In the genomic region with DNA sequence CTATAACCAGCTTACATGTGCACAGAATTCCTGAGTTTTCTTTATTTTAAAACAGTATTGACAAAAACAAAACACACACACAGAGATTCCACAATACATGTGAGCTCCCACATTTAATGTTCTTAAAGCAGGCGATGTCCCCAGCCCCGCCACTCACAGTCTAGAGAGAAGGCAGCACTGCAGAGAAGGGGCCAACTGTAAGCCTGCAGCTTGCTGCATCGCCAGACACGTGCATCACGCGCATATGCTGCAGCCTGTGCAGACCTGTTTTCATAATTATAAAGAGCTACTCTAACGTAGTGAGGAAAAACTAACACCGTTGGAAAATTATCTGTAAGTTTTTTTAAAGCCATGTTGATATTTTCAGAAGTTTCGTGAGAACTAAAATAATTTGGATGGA, we compare ENCODE assay signal across 11 mouse cellular contexts. TPM values are rescaled to one million over a fixed set of nuclear protein-coding genes. Genes with fewer than 3 reads are reported as not detected.
DNase-seq lines count a peak whose midpoint lies in the region; ATAC-seq and TF ChIP-seq lines count a peak whose summit lies in the region.
"Had no signal": no experiment of that assay in that cellular context is flagged by ENCODE, and none has a peak within 500 bp of the region (broad histone marks: within the 10 kb centered on the region; RNA-seq: fewer than 3 reads in every experiment).

No protein-coding gene starts in this region.

- H3K4me2 ChIP-seq in kidney, embryonic 16.5 days (replicated peaks; ENCODE audit: low read depth, low read length), result peak overlapping the region; percentile 44; the same call in 1 of the 2 replicates
- H3K4me2 ChIP-seq in liver, postnatal 0 days (ENCODE audit: low read depth, low read length), result peak overlapping the region; percentile 54; the same call in 1 of the 2 replicates

- peak overlapping the region; percentile 74; the same call in 1 of the 2 replicates for H3K27ac ChIP-seq in kidney, embryonic 16.5 days (ENCODE audit: low read length)
- H3K27ac ChIP-seq in MEL (ENCODE audit: control insufficient read depth, low read depth, low read length), result no peak overlapping the region
- peak overlapping the region; percentile 53; the same call in 1 of the 2 replicates for H3K27ac ChIP-seq in liver, postnatal 0 days (ENCODE audit: low read depth)
- H3K27ac ChIP-seq: embryonic facial prominence, embryonic 13.5 days; limb, embryonic 13.5 days had no signal

- no peak overlapping the region for H3K4me3 ChIP-seq in kidney, embryonic 16.5 days (ENCODE audit: low read length)
- peak overlapping the region in 1 of 2 experiments; percentile 79; a peak in 2 of 4 replicates for H3K4me3 ChIP-seq in MEL (ENCODE audit: control insufficient read depth in 1 of 2, insufficient read depth in 1 of 2, low read depth in 2 of 2, low read length in 2 of 2)
- no peak overlapping the region for H3K4me3 ChIP-seq in liver, postnatal 0 days (ENCODE audit: low read depth, low read length)
- H3K4me3 ChIP-seq: embryonic facial prominence, embryonic 13.5 days; limb, embryonic 13.5 days had no signal

- no peak for TF ChIP-seq POLR2A in MEL (IDR thresholded peaks at IDR 0.05; ENCODE audit: control insufficient read depth in 1 of 2, insufficient read depth in 1 of 2, low read depth in 1 of 2, low read length in 2 of 2, poor library complexity in 1 of 2)

- no peak for TF ChIP-seq CTCF in MEL (IDR thresholded peaks at IDR 0.05 in 2 of 3, conservative IDR thresholded peaks at IDR 0.05 in 1 of 3; ENCODE audit: control insufficient read depth in 1 of 3, insufficient read depth in 1 of 3, low read depth in 2 of 3, low read length in 3 of 3, poor library complexity in 1 of 3, severe bottlenecking in 1 of 3)
- no peak for TF ChIP-seq CTCF in liver, postnatal 0 days (IDR thresholded peaks at IDR 0.05; ENCODE audit: low read depth)

- no peaks in the 10 kb centered on the region for H3K27me3 ChIP-seq in kidney, embryonic 16.5 days (ENCODE audit: insufficient read depth, low read length)
- H3K27me3 ChIP-seq in MEL (ENCODE audit: control insufficient read depth in 1 of 2, insufficient read depth in 2 of 2, low read length in 2 of 2), result no peaks in the 10 kb centered on the region
- H3K27me3 ChIP-seq in liver, postnatal 0 days (ENCODE audit: insufficient read depth, low read length), result no peaks in the 10 kb centered on the region
- H3K27me3 ChIP-seq: embryonic facial prominence, embryonic 13.5 days; limb, embryonic 13.5 days had no signal

- peak; percentile 83 for DNase-seq in heart, adult 11 months
- DNase-seq in heart, adult 8-10 months (ENCODE audit: low spot score), result no peak
- DNase-seq in kidney, postnatal 14 days, result no peak
- DNase-seq in MEL (ENCODE audit: low read depth, low spot score) (no peak), adipocyte (ENCODE audit: low spot score) (no peak)
- DNase-seq in liver, postnatal 0 days, result no peak
- no peak for DNase-seq in layer of hippocampus, adult 9-11 months
- DNase-seq: cerebellum, postnatal 10 days had no signal

- ATAC-seq in kidney, embryonic 16.5 days (ENCODE audit: low FRiP score, low TSS enrichment), result no peak
- ATAC-seq in liver, postnatal 0 days, result no peak

- peaks cover 19% of the 10 kb centered on the region; the same call in 1 of the 2 replicates for H3K4me1 ChIP-seq in kidney, embryonic 16.5 days (ENCODE audit: insufficient read depth, low read length)
- H3K4me1 ChIP-seq in MEL (ENCODE audit: control insufficient read depth in 1 of 2, insufficient read depth in 2 of 2, low read length in 2 of 2), result peaks cover 0 to 3% of the 10 kb centered on the region in 2 experiments; a peak in 1 of 4 replicates
- H3K4me1 ChIP-seq in liver, postnatal 0 days (ENCODE audit: insufficient read depth), result no peaks in the 10 kb centered on the region; the same call in 1 of the 2 replicates

- H3K9me3 ChIP-seq in kidney, embryonic 16.5 days (ENCODE audit: low read length), result no peaks in the 10 kb centered on the region
- no peaks in the 10 kb centered on the region for H3K9me3 ChIP-seq in MEL (replicated peaks; ENCODE audit: insufficient read depth, low read length)
- H3K9me3 ChIP-seq in liver, postnatal 0 days (ENCODE audit: low read length), result no peaks in the 10 kb centered on the region
- H3K9me3 ChIP-seq: limb, embryonic 13.5 days had no signal

- peaks cover 3% of the 10 kb centered on the region; the same call in 1 of the 2 replicates for H3K79me2 ChIP-seq in MEL (ENCODE audit: control insufficient read depth, insufficient read depth, low read length, poor library complexity)

- TF ChIP-seq EP300 in MEL (IDR thresholded peaks at IDR 0.05; ENCODE audit: low read depth in 1 of 2, low read length in 2 of 2), result no peak
- TF ChIP-seq EP300 in liver, postnatal 0 days (IDR thresholded peaks at IDR 0.05; ENCODE audit: low read depth), result no peak

- WGBS in kidney, embryonic 16.5 days, result 81% methylated on average over 9 of the region's 9 CpGs
- 77% methylated on average over 9 of the region's 9 CpGs for WGBS in liver, postnatal 0 days (ENCODE audit: insufficient replicate concordance)

- no peak for TF ChIP-seq RAD21 in MEL (IDR thresholded peaks at IDR 0.05; ENCODE audit: low read depth, low read length)

- no peak overlapping the region for H3K9ac ChIP-seq in kidney, embryonic 16.5 days (replicated peaks; ENCODE audit: low read length)
- peak overlapping the region; percentile 94; the same call in 1 of the 2 replicates for H3K9ac ChIP-seq in MEL (ENCODE audit: control insufficient read depth, low read depth, low read length, poor library complexity, severe bottlenecking)
- H3K9ac ChIP-seq in liver, postnatal 0 days (replicated peaks), result no peak overlapping the region
- H3K9ac ChIP-seq: embryonic facial prominence, embryonic 13.5 days; limb, embryonic 13.5 days had no signal

- peaks cover 11% of the 10 kb centered on the region for H3K36me3 ChIP-seq in kidney, embryonic 16.5 days (ENCODE audit: insufficient read depth, low read length)
- H3K36me3 ChIP-seq in MEL (ENCODE audit: control insufficient read depth in 1 of 2, insufficient read depth in 2 of 2, low read length in 2 of 2), result peaks cover 0 to 6% of the 10 kb centered on the region in 2 experiments; a peak in 2 of 4 replicates
- no peaks in the 10 kb centered on the region for H3K36me3 ChIP-seq in liver, postnatal 0 days (replicated peaks; ENCODE audit: insufficient read depth, low read length)

TF ChIP-seq in MEL, 35 proteins besides CTCF, POLR2A, EP300 and RAD21:
- TF ChIP-seq GATA1 (IDR thresholded peaks at IDR 0.05; ENCODE audit: low read depth, low read length) (no peak), UBTF (IDR thresholded peaks at IDR 0.05; ENCODE audit: borderline replicate concordance, insufficient read depth, low read depth, low read length) (no peak), MXI1 (IDR thresholded peaks at IDR 0.05; ENCODE audit: low read depth, low read length) (no peak), USF2 (IDR thresholded peaks at IDR 0.05; ENCODE audit: borderline replicate concordance in 1 of 2, insufficient read depth in 1 of 2, low read depth in 1 of 2, low read length in 2 of 2) (no peak), HCFC1 (IDR thresholded peaks at IDR 0.05; ENCODE audit: low read depth, low read length) (no peak), ZMIZ1 (IDR thresholded peaks at IDR 0.05; ENCODE audit: low read depth, low read length) (no peak), TBP (IDR thresholded peaks at IDR 0.05; ENCODE audit: low read depth, low read length) (no peak), MAZ (IDR thresholded peaks at IDR 0.05; ENCODE audit: low read depth, low read length) (no peak), SIN3A (IDR thresholded peaks at IDR 0.05; ENCODE audit: low read length) (no peak), ELF1 (IDR thresholded peaks at IDR 0.05; ENCODE audit: low read depth, low read length) (no peak), NRF1 (IDR thresholded peaks at IDR 0.05; ENCODE audit: insufficient read depth, low read depth, low read length, poor library complexity, severe bottlenecking) (no peak), MYB (IDR thresholded peaks at IDR 0.05; ENCODE audit: low read depth, low read length) (no peak), ZNF384 (IDR thresholded peaks at IDR 0.05; ENCODE audit: low read depth, low read length) (no peak), JUND (IDR thresholded peaks at IDR 0.05; ENCODE audit: low read depth, low read length) (no peak), ETS1 (IDR thresholded peaks at IDR 0.05; ENCODE audit: low read depth, low read length) (no peak), GABPA (IDR thresholded peaks at IDR 0.05; ENCODE audit: low read depth, low read length) (no peak)
TF ChIP-seq in MEL: peak in this region for 0.

RNA-seq across cellular contexts. Expression of a gene that starts 27.5 kb away (rescaled TPM):
- total RNA-seq in heart, adult 8-10 months (2022), result 1 to 10 TPM; 5.0 to 7.0 (median 6.8) TPM
- polyA plus RNA-seq in kidney, embryonic 16.5 days (2015; fragmentation: Nextera tagmentation; extraction: Ambion mirVana), result 5.9 and 7.3 TPM in 2 replicates
- total RNA-seq in MEL (2012; rRNA removed), result 1.5 and 1.9 TPM in 2 replicates
- polyA plus RNA-seq in MEL (2012; ENCODE audit: insufficient read depth in 1 of 2, insufficient read length in 2 of 2, low read depth in 1 of 2, low replicate concordance in 2 of 2, missing spikeins in 1 of 2), result 1 to 10 TPM in 1 of 2 experiments, not detected in 1; 3.0 TPM
- 0.53 and 0.70 TPM in 2 replicates for polyA plus RNA-seq in liver, postnatal 0 days (2015; fragmentation: Nextera tagmentation; extraction: Ambion mirVana)

RNA-seq across cellular contexts. Expression of a gene that starts 28.1 kb away (rescaled TPM):
- 1 to 10 TPM; 7.5 to 8.3 (median 7.8) TPM for total RNA-seq in heart, adult 8-10 months (2022)
- 52.4 and 55.2 TPM in 2 replicates for polyA plus RNA-seq in kidney, embryonic 16.5 days (2015; fragmentation: Nextera tagmentation; extraction: Ambion mirVana)
- 57.5 and 60.4 TPM in 2 replicates for total RNA-seq in MEL (2012; rRNA removed)
- 100 to 1,000 TPM in 1 of 2 experiments, 10 to 100 TPM in 1; 52.2 to 152 TPM for polyA plus RNA-seq in MEL (2012; ENCODE audit: insufficient read depth in 1 of 2, insufficient read length in 2 of 2, low read depth in 1 of 2, low replicate concordance in 2 of 2, missing spikeins in 1 of 2)
- 7.4 TPM in 2 replicates for polyA plus RNA-seq in liver, postnatal 0 days (2015; fragmentation: Nextera tagmentation; extraction: Ambion mirVana)

RNA-seq across cellular contexts. Expression of a gene that starts 28.3 kb away (rescaled TPM):
- total RNA-seq in heart, adult 8-10 months (2022), result not detected
- 0.24 and 0.30 TPM in 2 replicates for polyA plus RNA-seq in kidney, embryonic 16.5 days (2015; fragmentation: Nextera tagmentation; extraction: Ambion mirVana)
- 0.13 and 0.23 TPM in 2 replicates for total RNA-seq in MEL (2012; rRNA removed)
- polyA plus RNA-seq in MEL (2012; ENCODE audit: insufficient read depth in 1 of 2, insufficient read length in 2 of 2, low read depth in 1 of 2, low replicate concordance in 2 of 2, missing spikeins in 1 of 2), result under 1 TPM in 1 of 2 experiments, not detected in 1; 0.13 TPM
- polyA plus RNA-seq in liver, postnatal 0 days (2015; fragmentation: Nextera tagmentation; extraction: Ambion mirVana), result 0.05 and 0.09 TPM in 2 replicates
